Mouse (Mus musculus): Measurements from ENCODE around the gene C030005K15Rik.
"Not testable (repeated sequence)": the region's sequence is repeated elsewhere in the genome, so short reads cannot be mapped to it uniquely, and the experiment has no call there.

Gene C030005K15Rik

DNA sequence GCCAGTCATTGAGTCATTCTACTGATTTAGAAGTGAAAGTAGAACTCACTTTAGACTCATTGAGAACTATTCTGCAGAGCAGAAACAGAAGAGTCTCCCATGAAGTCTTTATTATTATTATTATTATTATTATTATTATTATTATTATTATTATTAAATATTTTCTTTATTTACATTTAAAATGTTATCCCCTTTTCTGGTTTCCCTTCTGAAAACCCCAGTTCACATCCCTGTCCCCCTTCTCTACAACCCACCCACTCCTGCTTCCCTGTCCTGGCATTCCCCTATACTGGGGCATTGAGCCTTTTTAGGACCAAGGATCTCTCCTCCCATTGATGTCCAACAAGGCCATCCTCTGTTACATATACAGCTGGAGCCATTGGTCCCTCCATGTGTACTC, at the start of gene C030005K15Rik:
Gene C030005K15Rik, minus strand, starts transcription at position 101 of the 400 bp plus-strand sequence.
- DNase-seq (ENCODE audit: low read depth): not testable (repeated sequence)

GRCm38 (mm10) chr10:97768171-97768749, 41.7 kb upstream of the C030005K15Rik start:
- no peak for DNase-seq (ENCODE audit: low read depth)

GRCm38 (mm10) chr10:97753821-97754220, 27.3 kb upstream of the C030005K15Rik start:
- DNase-seq (ENCODE audit: low read depth): no peak

GRCm38 (mm10) chr10:97747231-97747630, 20.7 kb upstream of the C030005K15Rik start:
- peak; percentile 9 for DNase-seq (ENCODE audit: low read depth)

DNA sequence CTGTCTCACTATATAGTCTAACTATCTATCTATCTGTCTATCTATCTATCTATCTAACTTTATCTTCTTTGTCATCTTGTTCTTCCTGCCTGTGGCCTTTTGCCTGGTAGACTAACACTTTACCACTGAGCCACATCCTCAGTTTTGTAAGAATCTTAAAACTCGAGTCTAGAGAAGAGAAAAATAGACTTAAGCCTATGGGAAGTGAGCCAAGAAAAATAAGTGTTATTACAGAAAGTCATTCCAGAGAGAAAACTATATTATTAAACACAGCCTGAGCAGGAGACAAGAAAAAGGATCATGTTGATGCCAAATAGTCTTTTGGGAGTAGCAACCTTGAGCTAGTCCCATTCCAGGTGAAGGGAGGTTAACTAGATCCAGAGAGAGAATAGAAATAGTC, 626 bp downstream of the C030005K15Rik start:
- DNase-seq (ENCODE audit: low read depth): no peak

DNA sequence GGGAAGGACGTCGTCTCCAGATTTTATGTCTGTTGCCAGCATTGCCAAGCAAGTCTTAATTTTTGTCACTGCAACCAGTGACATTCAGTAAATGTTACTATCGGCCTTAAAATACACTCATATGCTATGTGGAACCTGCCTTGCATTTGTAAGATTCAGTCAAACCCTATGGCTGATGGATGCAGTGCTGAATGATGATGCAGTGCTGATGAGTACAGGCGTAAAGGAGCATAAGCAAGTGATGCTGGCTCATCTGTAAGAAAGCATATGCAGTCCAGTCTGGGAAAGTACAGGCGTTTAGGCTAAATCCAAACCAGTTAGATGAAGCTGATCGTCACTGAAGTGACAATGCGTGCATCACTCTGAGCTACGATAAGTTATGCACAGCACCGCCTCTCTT, 3.8 kb downstream of the C030005K15Rik start:
- no peak for DNase-seq (ENCODE audit: low read depth)

DNA sequence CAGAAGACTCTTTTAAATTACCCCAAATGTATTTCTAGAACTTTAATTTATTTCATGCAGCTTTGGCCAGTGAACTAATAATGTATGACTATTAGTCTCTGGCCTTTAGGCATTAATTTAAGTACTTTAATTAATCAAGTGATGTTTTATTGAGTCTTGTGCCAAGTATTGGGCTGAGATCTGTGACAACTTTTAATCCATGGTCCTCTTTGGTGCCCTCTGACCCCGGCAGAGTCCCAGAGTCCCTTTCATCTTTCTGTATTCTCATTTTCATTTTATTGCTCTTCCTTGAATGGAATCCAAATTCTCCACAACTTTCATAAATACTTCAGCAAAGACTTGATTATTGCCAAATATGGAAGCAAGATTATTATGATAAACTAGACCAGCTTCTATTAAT, 5.9 kb downstream of the C030005K15Rik start:
- DNase-seq (ENCODE audit: low read depth): no peak

- DNase-seq (ENCODE audit: low read depth): no peak
Observed at GRCm38 (mm10) chr10:97718021-97718420, 8.5 kb downstream of the C030005K15Rik start.

DNA sequence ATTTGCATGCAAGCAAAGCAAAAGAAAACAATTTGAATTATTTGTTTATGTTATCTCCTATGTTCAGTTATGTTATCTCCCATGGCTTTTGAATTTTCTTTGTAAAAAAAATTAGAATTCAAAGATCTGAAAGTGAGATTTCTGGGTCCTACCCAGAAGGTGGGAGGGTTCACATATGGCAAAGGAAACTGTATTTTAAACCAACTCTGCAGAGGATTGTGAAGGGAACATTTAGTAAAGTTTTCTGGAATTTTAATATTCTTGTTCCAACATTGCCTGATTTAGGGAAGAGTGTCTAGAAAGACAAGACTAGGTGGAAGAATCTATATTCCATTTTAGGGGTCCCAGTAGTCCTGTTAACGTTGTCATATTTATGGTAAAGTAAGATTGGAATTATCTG, 9.3 kb downstream of the C030005K15Rik start:
- DNase-seq (ENCODE audit: low read depth): no peak

- no peak for DNase-seq (ENCODE audit: low read depth)
Observed at GRCm38 (mm10) chr10:97715289-97715906, 11.2 kb downstream of the C030005K15Rik start.

DNA sequence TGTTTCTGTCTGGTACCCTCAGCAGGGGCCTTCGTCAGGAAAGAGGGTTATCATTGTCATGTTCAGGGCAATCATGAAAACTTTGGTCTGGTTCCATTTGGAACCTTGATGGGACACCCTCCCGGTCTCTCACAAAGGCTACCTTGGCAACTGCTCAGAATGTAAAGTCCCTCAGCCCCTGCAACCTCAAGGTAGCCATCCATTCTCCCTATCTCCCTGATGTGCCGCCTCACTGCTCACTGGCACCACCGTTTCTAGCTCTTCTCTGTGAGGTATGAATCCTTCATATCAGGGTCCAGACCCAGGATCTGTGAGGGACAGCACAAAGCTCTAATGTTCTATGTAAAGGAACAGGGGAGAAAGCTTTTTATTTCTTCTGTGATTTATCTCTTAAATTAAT, 12.0 kb downstream of the C030005K15Rik start:
- no peak for DNase-seq (ENCODE audit: low read depth)

DNA sequence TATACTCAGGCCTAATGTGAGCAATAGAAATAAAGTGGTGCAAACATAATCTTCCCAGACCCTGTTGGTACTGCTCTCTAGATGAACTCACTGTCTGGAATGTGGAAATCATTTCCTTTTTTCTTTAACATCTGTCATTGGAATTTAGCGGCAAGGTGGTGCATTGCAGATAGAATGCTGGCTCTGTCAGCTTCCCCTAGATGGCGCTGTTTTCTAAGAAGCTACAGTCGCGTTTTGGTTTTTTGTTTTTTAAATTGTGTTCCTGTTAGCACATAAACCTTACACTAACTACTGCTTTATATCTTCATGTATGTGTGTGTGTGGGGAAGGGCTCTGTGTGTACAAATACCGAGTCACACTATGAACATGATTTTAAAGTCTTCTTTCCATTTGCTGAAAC, 13.9 kb downstream of the C030005K15Rik start:
- DNase-seq (ENCODE audit: low read depth): no peak

DNA sequence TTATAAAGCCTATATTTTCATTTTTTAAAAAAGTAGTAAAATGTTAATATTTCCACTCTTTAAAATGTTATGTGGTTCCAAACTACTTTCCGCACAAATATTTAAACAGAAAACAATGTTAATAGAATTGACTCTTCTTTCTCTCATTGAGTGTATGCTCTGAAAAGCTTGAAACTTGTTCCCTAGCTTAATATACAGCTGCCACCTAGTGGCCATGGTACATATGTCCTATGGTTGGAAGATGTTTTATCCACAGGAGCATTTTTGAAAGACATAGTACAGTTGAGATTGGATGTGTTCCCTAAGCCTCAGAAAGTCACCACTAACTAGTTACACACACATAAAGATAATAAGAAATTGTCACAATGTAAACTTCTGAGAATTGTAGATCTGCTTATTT, 22.0 kb downstream of the C030005K15Rik start:
- DNase-seq (ENCODE audit: low read depth): no peak

GRCm38 (mm10) chr10:97702321-97702720, 24.2 kb downstream of the C030005K15Rik start:
- DNase-seq (ENCODE audit: low read depth): no peak

GRCm38 (mm10) chr10:97693398-97694135, 33.0 kb downstream of the C030005K15Rik start:
- no peak for DNase-seq (ENCODE audit: low read depth)

- no peak for DNase-seq (ENCODE audit: low read depth)
Observed at GRCm38 (mm10) chr10:97692913-97693312, 33.6 kb downstream of the C030005K15Rik start, which contains the start of gene Ccer1. Gene Ccer1, plus strand, starts transcription at chr10:97693059.

DNA sequence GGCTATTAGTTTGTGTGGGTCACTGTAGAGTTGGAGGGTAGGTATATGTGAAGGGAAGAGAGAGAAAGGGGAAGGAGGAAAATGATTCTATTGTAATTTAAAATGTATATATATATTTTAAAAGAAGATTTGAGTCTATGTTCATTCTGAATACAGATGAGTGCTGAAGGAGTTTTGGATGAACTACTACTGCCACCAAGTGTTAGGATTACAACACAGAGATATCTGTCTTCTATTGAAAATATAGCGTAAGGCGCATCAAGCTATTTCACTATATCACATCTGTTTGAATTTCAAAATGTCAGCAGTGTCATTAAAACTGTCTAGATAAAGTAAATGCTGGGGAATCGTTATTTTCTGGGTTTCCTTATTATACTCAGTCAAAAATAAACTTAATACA, 37.1 kb downstream of the C030005K15Rik start:
- no peak for DNase-seq (ENCODE audit: low read depth)

DNA sequence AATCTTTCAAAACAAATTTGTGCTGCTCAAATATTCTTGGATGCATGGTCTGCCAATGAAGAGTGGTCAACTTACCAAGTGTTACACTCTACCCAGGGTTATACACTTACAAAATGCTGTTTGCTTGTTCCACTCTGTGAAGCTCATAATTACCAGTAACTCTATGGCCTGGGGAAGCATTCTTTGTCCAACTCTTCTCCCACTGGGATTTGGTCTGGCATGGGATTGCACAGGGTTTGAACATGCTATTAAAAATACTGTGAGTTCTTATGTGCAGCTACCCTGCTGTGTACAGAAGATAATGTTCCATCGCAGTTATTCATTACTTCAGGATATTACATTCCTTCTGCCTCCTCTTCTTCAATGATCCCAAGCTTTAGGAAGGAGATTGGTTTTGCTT, 39.4 kb downstream of the C030005K15Rik start:
- no peak for DNase-seq (ENCODE audit: low read depth)

GRCm38 (mm10) chr10:97682981-97683380, 43.6 kb downstream of the C030005K15Rik start:
- peak; percentile 27 for DNase-seq (ENCODE audit: low read depth)
